Mouse (Mus musculus): ENCODE results near the gene Wdfy3. TPM values are rescaled to one million over a fixed set of nuclear protein-coding genes. Genes with fewer than 3 reads are reported as not detected.

Wdfy3 gene
- polyA plus RNA-seq, 2 experiments: 3.8 to 5.0 TPM

DNA sequence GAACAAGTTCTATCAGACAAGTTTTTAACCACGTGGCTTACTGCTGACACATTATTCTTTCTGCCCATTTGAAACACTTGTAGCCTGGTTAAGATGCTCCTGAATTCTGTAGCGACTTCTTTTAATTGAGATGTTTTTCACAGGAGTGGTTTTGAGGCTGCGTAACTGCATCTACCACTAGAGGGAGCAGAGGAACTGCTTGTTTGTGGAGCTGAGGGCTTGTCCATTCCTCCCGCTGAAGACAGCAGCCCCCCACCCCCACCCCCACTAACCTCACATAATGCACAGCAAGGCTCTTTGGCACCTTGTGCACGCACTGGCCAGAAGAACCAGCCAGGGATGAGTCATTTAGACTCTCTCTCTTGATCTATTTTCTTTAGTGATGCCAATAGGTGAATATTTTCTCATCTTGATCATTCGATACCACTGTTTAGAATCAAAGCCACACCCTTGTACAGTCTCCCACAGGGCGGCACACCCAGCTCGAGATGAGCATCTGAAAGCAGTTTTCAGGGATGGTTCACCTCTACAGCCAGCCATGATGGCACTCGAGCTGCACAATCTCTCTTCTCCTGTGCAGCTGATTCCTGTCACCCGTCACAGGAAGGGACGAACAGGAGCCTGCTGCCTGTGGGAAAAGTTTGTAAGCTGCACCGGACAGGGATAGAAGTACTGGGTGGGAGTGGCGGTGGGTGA, 175.8 kb downstream of the Wdfy3 start:
- DNase-seq (ENCODE audit: low read depth in 3 of 3, low spot score in 3 of 3) (no peak), ATAC-seq (ENCODE audit: insufficient read depth) (no peak)
- Histone ChIP-seq H3K9me3 (ENCODE audit: control insufficient read depth, low read length) (no peaks in the 10 kb centered on the region), H3K4me1 (replicated peaks; ENCODE audit: control insufficient read depth in 2 of 2, insufficient read depth in 2 of 2, low read length in 1 of 2) (no peaks in the 10 kb centered on the region), H3K36me3 (replicated peaks; ENCODE audit: control insufficient read depth, insufficient read depth, low read depth) (peaks cover 14% of the 10 kb centered on the region), H3K4me3 (ENCODE audit: insufficient read depth in 1 of 2, low read depth in 2 of 2, low read length in 2 of 2) (no peak overlapping the region), H3K4me2 (ENCODE audit: low read depth) (no peak overlapping the region), H3K27ac (no peak overlapping the region), H3K9ac (replicated peaks) (no peak overlapping the region), H3K27me3 (ENCODE audit: control insufficient read depth, insufficient read depth, low read length) (no peaks in the 10 kb centered on the region)
- TF ChIP-seq EP300 (IDR thresholded peaks at IDR 0.05; ENCODE audit: low read depth) (no peak), CTCF (IDR thresholded peaks at IDR 0.05; ENCODE audit: low read depth) (peak; percentile 57)
- 71% methylated on average over 13 of the region's 13 CpGs for WGBS (ENCODE audit: insufficient replicate concordance)

DNA sequence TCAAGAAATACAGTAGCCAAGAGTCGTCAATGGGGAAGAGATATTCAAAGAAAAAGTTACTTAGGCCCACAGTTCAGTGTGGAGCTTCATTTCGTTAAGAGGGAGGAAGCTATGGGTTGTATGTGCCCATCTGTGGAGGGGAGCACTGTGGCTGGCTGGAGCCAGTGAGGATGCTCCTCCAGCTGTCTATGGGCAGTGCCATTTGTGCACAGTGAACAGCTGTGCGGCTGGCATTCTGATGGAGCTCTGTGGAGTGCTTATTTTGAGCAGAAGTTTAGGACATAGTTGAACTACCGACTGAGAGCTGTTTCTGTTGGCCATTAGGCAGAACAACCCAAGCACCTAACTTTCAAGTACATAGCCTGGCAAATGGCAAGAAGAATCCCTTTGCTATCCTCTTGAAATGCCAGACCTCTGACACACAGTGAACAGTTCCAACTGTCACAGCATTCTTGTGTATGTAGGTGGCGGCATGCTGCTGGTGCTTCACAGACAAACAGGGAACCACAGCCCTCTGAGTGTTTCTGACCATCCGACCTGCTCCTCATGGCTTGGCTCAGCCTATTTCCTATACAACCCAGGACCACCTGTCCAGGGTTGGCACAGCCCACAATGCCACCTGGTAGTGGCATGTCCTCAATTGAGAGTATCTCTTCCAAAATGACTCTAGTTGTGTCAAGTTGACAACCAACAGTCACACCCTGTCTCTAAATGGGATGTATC, 177.9 kb downstream of the Wdfy3 start:
- Histone ChIP-seq H3K27ac (no peak overlapping the region), H3K4me3 (ENCODE audit: insufficient read depth in 1 of 2, low read depth in 2 of 2, low read length in 2 of 2) (no peak overlapping the region), H3K9ac (replicated peaks) (no peak overlapping the region), H3K36me3 (replicated peaks; ENCODE audit: control insufficient read depth, insufficient read depth, low read depth) (peaks cover 18% of the 10 kb centered on the region), H3K4me1 (replicated peaks; ENCODE audit: control insufficient read depth in 2 of 2, insufficient read depth in 2 of 2, low read length in 1 of 2) (no peaks in the 10 kb centered on the region), H3K4me2 (ENCODE audit: low read depth) (no peak overlapping the region), H3K9me3 (ENCODE audit: control insufficient read depth, low read length) (no peaks in the 10 kb centered on the region), H3K27me3 (ENCODE audit: control insufficient read depth, insufficient read depth, low read length) (no peaks in the 10 kb centered on the region)
- DNase-seq (ENCODE audit: low read depth in 3 of 3, low spot score in 3 of 3) (no peak), ATAC-seq (ENCODE audit: insufficient read depth) (no peak)
- WGBS (ENCODE audit: insufficient replicate concordance): 73% methylated on average over 6 of the region's 6 CpGs
- no peak for TF ChIP-seq EP300 (IDR thresholded peaks at IDR 0.05; ENCODE audit: low read depth)
- TF ChIP-seq CTCF (IDR thresholded peaks at IDR 0.05; ENCODE audit: low read depth): no peak

DNA sequence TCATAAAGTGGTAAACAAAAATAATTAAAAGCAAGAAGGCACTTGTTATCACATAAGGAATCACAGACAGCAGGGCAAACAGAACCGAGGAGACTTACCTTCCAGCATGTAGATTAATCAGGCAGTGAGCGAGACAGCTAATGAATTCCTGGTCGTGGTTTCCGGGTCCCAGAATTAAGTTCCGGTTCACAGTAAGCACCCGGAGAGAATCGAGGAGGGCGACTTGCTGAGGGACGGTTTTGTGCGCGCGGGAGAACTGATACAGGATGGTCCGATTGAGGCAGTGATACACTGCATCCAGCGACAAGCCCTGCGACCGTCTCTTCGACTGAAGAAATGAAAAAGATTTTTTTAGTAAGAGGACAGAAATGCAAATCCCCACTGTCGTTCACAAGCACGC, 181.7 kb downstream of the Wdfy3 start:
- Histone ChIP-seq H3K4me2 (ENCODE audit: low read depth) (no peak overlapping the region), H3K9ac (replicated peaks) (no peak overlapping the region), H3K9me3 (ENCODE audit: control insufficient read depth, low read length) (no peaks in the 10 kb centered on the region), H3K36me3 (replicated peaks; ENCODE audit: control insufficient read depth, insufficient read depth, low read depth) (peaks cover 25% of the 10 kb centered on the region), H3K27me3 (ENCODE audit: control insufficient read depth, insufficient read depth, low read length) (no peaks in the 10 kb centered on the region), H3K4me3 (ENCODE audit: insufficient read depth in 1 of 2, low read depth in 2 of 2, low read length in 2 of 2) (no peak overlapping the region), H3K4me1 (replicated peaks; ENCODE audit: control insufficient read depth in 2 of 2, insufficient read depth in 2 of 2, low read length in 1 of 2) (no peaks in the 10 kb centered on the region), H3K27ac (no peak overlapping the region)
- DNase-seq (ENCODE audit: low read depth in 3 of 3, low spot score in 3 of 3) (no peak), ATAC-seq (ENCODE audit: insufficient read depth) (no peak)
- WGBS (ENCODE audit: insufficient replicate concordance): 91% methylated on average over 19 of the region's 19 CpGs
- TF ChIP-seq CTCF (IDR thresholded peaks at IDR 0.05; ENCODE audit: low read depth) (no peak), EP300 (IDR thresholded peaks at IDR 0.05; ENCODE audit: low read depth) (no peak)

DNA sequence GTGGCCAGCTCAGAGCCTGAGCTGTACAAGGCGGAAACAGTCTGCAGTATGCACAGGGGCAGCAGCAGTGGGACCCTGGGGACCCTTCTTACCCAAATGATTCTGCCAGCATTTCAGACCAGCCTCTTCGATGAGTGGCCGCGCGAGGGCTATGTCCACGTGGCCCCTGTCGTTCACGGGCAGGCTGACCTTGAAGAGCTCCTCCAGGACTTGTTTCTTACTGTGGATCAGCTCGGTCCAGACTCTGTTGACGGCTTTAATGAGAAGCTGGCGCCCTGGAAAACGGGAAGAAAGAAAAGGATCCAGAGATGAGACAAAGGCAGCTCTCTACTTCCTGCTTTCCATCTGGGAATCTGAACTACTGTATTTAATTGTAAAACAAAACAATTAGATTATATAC, 184.7 kb downstream of the Wdfy3 start:
- ATAC-seq (ENCODE audit: insufficient read depth) (no peak), DNase-seq (ENCODE audit: low read depth in 3 of 3, low spot score in 3 of 3) (no peak)
- Histone ChIP-seq H3K4me2 (ENCODE audit: low read depth) (no peak overlapping the region), H3K9ac (replicated peaks) (no peak overlapping the region), H3K36me3 (replicated peaks; ENCODE audit: control insufficient read depth, insufficient read depth, low read depth) (peaks cover 26% of the 10 kb centered on the region), H3K27me3 (ENCODE audit: control insufficient read depth, insufficient read depth, low read length) (no peaks in the 10 kb centered on the region), H3K4me1 (replicated peaks; ENCODE audit: control insufficient read depth in 2 of 2, insufficient read depth in 2 of 2, low read length in 1 of 2) (no peaks in the 10 kb centered on the region), H3K27ac (no peak overlapping the region), H3K4me3 (ENCODE audit: insufficient read depth in 1 of 2, low read depth in 2 of 2, low read length in 2 of 2) (no peak overlapping the region), H3K9me3 (ENCODE audit: control insufficient read depth, low read length) (no peaks in the 10 kb centered on the region)
- no peak for TF ChIP-seq EP300 (IDR thresholded peaks at IDR 0.05; ENCODE audit: low read depth)
- TF ChIP-seq CTCF (IDR thresholded peaks at IDR 0.05; ENCODE audit: low read depth): no peak
- WGBS (ENCODE audit: insufficient replicate concordance): 90% methylated on average over 12 of the region's 12 CpGs

DNA sequence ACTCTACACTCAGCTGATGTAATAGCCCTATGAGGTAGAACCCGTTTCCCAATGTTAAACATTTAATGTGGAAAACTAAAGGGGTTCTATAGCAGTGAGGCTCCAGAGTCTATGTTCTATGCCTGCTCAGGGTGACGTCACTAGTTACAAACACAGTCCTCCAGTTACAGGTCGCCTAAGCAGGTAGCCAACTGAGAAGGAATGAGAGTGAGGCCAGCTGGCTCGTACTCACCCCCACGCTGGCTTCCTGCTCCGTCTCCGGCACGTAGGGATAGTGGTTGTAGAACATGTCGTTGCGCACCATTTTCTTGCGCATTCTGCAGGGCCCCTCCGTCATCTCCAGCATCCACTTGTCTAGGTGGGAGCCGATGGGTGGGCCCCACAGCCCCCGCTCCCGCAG, 187.5 kb downstream of the Wdfy3 start:
- Histone ChIP-seq H3K4me1 (replicated peaks; ENCODE audit: control insufficient read depth in 2 of 2, insufficient read depth in 2 of 2, low read length in 1 of 2) (no peaks in the 10 kb centered on the region), H3K4me3 (ENCODE audit: insufficient read depth in 1 of 2, low read depth in 2 of 2, low read length in 2 of 2) (no peak overlapping the region), H3K27me3 (ENCODE audit: control insufficient read depth, insufficient read depth, low read length) (no peaks in the 10 kb centered on the region), H3K9ac (replicated peaks) (no peak overlapping the region), H3K4me2 (ENCODE audit: low read depth) (no peak overlapping the region), H3K36me3 (replicated peaks; ENCODE audit: control insufficient read depth, insufficient read depth, low read depth) (peaks cover 23% of the 10 kb centered on the region), H3K9me3 (ENCODE audit: control insufficient read depth, low read length) (no peaks in the 10 kb centered on the region), H3K27ac (no peak overlapping the region)
- ATAC-seq (ENCODE audit: insufficient read depth) (no peak), DNase-seq (ENCODE audit: low read depth in 3 of 3, low spot score in 3 of 3) (no peak)
- no peak for TF ChIP-seq CTCF (IDR thresholded peaks at IDR 0.05; ENCODE audit: low read depth)
- TF ChIP-seq EP300 (IDR thresholded peaks at IDR 0.05; ENCODE audit: low read depth): no peak
- 83% methylated on average over 15 of the region's 15 CpGs for WGBS (ENCODE audit: insufficient replicate concordance)
